Mouse (Mus musculus) lung, postnatal 0 days (tissue): ENCODE measurements at regions not wholly inside any gene's neighbourhood (a gene's known extent, or its start where the extent isn't known, plus 50 kb on each side); places are given as distances from the start of the nearest gene placed in this dataset.

Experiments
- CTCF ChIP-seq: IDR thresholded peaks from 2 replicates; pipeline ENCODE4 v1.5.1; 2016; ENCODE audit warnings: antibody characterized with exemption, mild to moderate bottlenecking
- EP300 ChIP-seq: IDR thresholded peaks from 2 replicates; pipeline ENCODE4 v1.6.1; 2016; ENCODE audit warnings: antibody characterized with exemption, mild to moderate bottlenecking, control low read depth

DNA sequence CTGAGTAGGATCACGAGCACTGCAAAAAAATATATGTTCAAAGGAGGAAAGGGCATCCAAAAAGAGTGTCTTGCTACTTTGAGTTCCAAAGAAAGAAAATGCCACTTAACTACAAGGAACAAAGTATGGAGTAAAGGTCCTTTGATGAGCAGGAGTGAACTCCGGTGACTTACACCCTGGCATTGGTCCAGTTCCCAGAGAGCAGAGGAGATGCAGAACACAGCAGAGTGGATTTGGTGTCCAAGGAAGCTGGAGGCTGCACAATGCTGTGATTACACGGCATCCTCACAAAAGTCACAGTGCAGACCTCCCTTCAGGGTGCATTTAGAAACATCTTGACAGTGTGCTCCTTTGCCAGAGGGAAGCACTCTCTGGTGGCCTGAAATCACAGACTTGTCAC, 70.4 kb upstream of the Arg1 start:
- TF ChIP-seq CTCF: no peak
- TF ChIP-seq EP300: no peak
